Mouse (Mus musculus) gastrocnemius, postnatal 36 days (tissue): ENCODE results near the gene Krt12. TPM values are rescaled to one million over a fixed set of nuclear protein-coding genes. Genes with fewer than 3 reads are reported as not detected.
A peak's percentile ranks its signal among the peaks of the same experiment; 100 is the strongest.

Experiments
- DNase-seq, 2 experiments: peaks; one replicate each; pipeline ENCODE4 v3.0.0; 2022
- intact Hi-C: fragments of 180-260 bp; cut with DNase I; formaldehyde crosslinking; loops from one replicate; pipeline ENCODE4 v1.15.1; 2025
- total RNA-seq, 2 experiments: library from RNA; stranded (reverse); gene quantifications; 2 replicates each; pipeline ENCODE4 v1.2.3; 2021

The Krt12 gene
- total RNA-seq, 2 experiments from 2014 or later = not detected

- intact Hi-C loops = no loop called here
- no peak for DNase-seq
These were observed 22.0 kb downstream of the Krt12 start for GRCm38 (mm10) chr11:99399956-99400549.

- no peak for DNase-seq
- intact Hi-C loops = no loop called here
These were observed 23.2 kb downstream of the Krt12 start for GRCm38 (mm10) chr11:99398832-99399231.

- intact Hi-C loops = no loop called here
- DNase-seq = no peak
These were observed 24.0 kb downstream of the Krt12 start for GRCm38 (mm10) chr11:99398084-99398483.

- intact Hi-C loops = no loop called here
- no peak for DNase-seq
These were observed 25.4 kb downstream of the Krt12 start for GRCm38 (mm10) chr11:99396661-99397060.

GRCm38 (mm10) chr11:99396034-99396433 is 26.0 kb downstream of the Krt12 start:
- no peak for DNase-seq
- intact Hi-C loops = no loop called here

- DNase-seq = no peak
- intact Hi-C loops = no loop called here
These were observed 29.6 kb downstream of the Krt12 start for GRCm38 (mm10) chr11:99392492-99392891.

GRCm38 (mm10) chr11:99391375-99391774 is 30.7 kb downstream of the Krt12 start:
- no peak for DNase-seq
- intact Hi-C loops = no loop called here

- DNase-seq = no peak
These were observed 31.2 kb downstream of the Krt12 start for GRCm38 (mm10) chr11:99390866-99391265.

GRCm38 (mm10) chr11:99389264-99389663 is 32.8 kb downstream of the Krt12 start, which contains the start of gene Krt10:
Krt10 (minus strand) TSS chr11:99389364.
- intact Hi-C loops = loop anchor here (10.0 kb wide), 1 partner anchor 186 kb away; no protein-coding TSS in a partner anchor
- no peak for DNase-seq

More at GRCm38 (mm10) chr11:99390866-99391265, 31.2 kb downstream of the Krt12 start:
- intact Hi-C loops = no loop called here

- DNase-seq = no peak
- intact Hi-C loops = loop anchor here (10.0 kb wide), 1 partner anchor 186 kb away; no protein-coding TSS in a partner anchor
These were observed 33.4 kb downstream of the Krt12 start for GRCm38 (mm10) chr11:99388661-99389060.

- peak; percentile 83 to 89 for DNase-seq
- intact Hi-C loops = loop anchor here (10.0 kb wide), 1 partner anchor 189 kb away; no protein-coding TSS in a partner anchor
These were observed 36.0 kb downstream of the Krt12 start for GRCm38 (mm10) chr11:99385813-99386721.

- intact Hi-C loops = loop anchor here (10.0 kb wide), 1 partner anchor 905 kb away; no protein-coding TSS in a partner anchor
- DNase-seq = peak; percentile 51 to 60
These were observed 42.5 kb downstream of the Krt12 start for GRCm38 (mm10) chr11:99379568-99379967.

GRCm38 (mm10) chr11:99374803-99375202 is 47.3 kb downstream of the Krt12 start, which contains the start of gene Krt28:
Krt28 (minus strand) TSS chr11:99374903.
- DNase-seq = no peak
- intact Hi-C loops = loop anchor here (10.0 kb wide), 1 partner anchor 910 kb away; no protein-coding TSS in a partner anchor

GRCm38 (mm10) chr11:99369853-99370451 is 52.1 kb downstream of the Krt12 start:
- no peak for DNase-seq
- intact Hi-C loops = loop anchor here (10.0 kb wide), 1 partner anchor 915 kb away; no protein-coding TSS in a partner anchor

GRCm38 (mm10) chr11:99369229-99369628 is 52.8 kb downstream of the Krt12 start:
- no peak for DNase-seq
- intact Hi-C loops = no loop called here

- no peak for DNase-seq
- intact Hi-C loops = no loop called here
These were observed 55.3 kb downstream of the Krt12 start for GRCm38 (mm10) chr11:99366791-99367190.

Other genes starting within 250 kb of the Krt12 start
- 10 to 100 TPM; 26.2 to 31.9 TPM for gene Smarce1, start 191.2 kb downstream of the Krt12 start, total RNA-seq
- 1 to 10 TPM; 3.8 to 7.2 TPM for gene Krt222, start 178.2 kb downstream of the Krt12 start, total RNA-seq
- not detected for gene Krt24, start 137.0 kb downstream of the Krt12 start, total RNA-seq
- not detected for gene Krt25, start 99.3 kb downstream of the Krt12 start, total RNA-seq
- gene Krt26, start 84.3 kb downstream of the Krt12 start, total RNA-seq = not detected
- not detected for gene Krt27, start 71.2 kb downstream of the Krt12 start, total RNA-seq
- not detected for gene Krt28, start 47.4 kb downstream of the Krt12 start, total RNA-seq
- 1 to 10 TPM; 3.3 to 3.5 TPM for gene Krt10, start 32.9 kb downstream of the Krt12 start, total RNA-seq
- under 1 TPM in 1 of 2 experiments, not detected in 1; 0.17 TPM for gene Krt20, start 15.9 kb upstream of the Krt12 start, total RNA-seq
- gene Krt23, start 70.9 kb upstream of the Krt12 start, total RNA-seq = not detected
- not detected for gene Krt39, start 99.1 kb upstream of the Krt12 start, total RNA-seq
- not detected for gene Krt40, start 120.9 kb upstream of the Krt12 start, total RNA-seq
- not detected for gene Krtap3-3, start 128.6 kb upstream of the Krt12 start, total RNA-seq
- gene Krtap3-2, start 134.6 kb upstream of the Krt12 start, total RNA-seq = not detected
- not detected for gene Gm11939, start 137.2 kb upstream of the Krt12 start, total RNA-seq
- gene Krtap3-1, start 144.4 kb upstream of the Krt12 start, total RNA-seq = not detected
- not detected for gene Krtap1-5, start 158.8 kb upstream of the Krt12 start, total RNA-seq
- not detected for gene Krtap1-4, start 161.4 kb upstream of the Krt12 start, total RNA-seq
- not detected for gene Krtap1-3, start 169.1 kb upstream of the Krt12 start, total RNA-seq
- not detected for gene Krtap9-3, start 175.8 kb upstream of the Krt12 start, total RNA-seq
- gene Gm11938, start 181.0 kb upstream of the Krt12 start, total RNA-seq = not detected
- not detected for gene Gm11937, start 187.9 kb upstream of the Krt12 start, total RNA-seq
- not detected for gene Krtap2-4, start 192.6 kb upstream of the Krt12 start, total RNA-seq
- not detected for gene Gm11562, start 198.2 kb upstream of the Krt12 start, total RNA-seq
- gene Krtap4-1, start 206.0 kb upstream of the Krt12 start, total RNA-seq = not detected
- gene Krtap4-2, start 212.8 kb upstream of the Krt12 start, total RNA-seq = not detected
- gene Krtap4-7, start 221.8 kb upstream of the Krt12 start, total RNA-seq = not detected
- gene Gm11555, start 228.0 kb upstream of the Krt12 start, total RNA-seq = not detected
- gene Gm11563, start 236.7 kb upstream of the Krt12 start, total RNA-seq = not detected
- gene Krtap4-6, start 243.7 kb upstream of the Krt12 start, total RNA-seq = not detected